Comparison of ENCODE assay signal across 8 mouse cellular contexts in genomic region chr8:124052110-124052509, GRCm38 (mm10). TPM values are rescaled to one million over a fixed set of nuclear protein-coding genes. Genes with fewer than 3 reads are reported as not detected.
DNase-seq lines count a peak whose midpoint lies in the region; ATAC-seq and TF ChIP-seq lines count a peak whose summit lies in the region.

No protein-coding gene starts in this region.

- peak; percentile 82; the same call in 1 of the 2 replicates for TF ChIP-seq CTCF in testis, adult 2 months (IDR thresholded peaks at IDR 0.05; ENCODE audit: control insufficient read depth, insufficient read depth, insufficient replicate concordance, low read depth, low read length)
- peak; percentile 91; the same call in 1 of the 2 replicates for TF ChIP-seq CTCF in spleen, adult 2 months (IDR thresholded peaks at IDR 0.05; ENCODE audit: extremely low read depth, insufficient read depth, insufficient read length, insufficient replicate concordance)

- no peaks in the 10 kb centered on the region for H3K27me3 ChIP-seq in testis, adult 2 months (ENCODE audit: control insufficient read depth, insufficient read depth, low read length)
- H3K27me3 ChIP-seq in intestine, embryonic 16.5 days (replicated peaks; ENCODE audit: control insufficient read depth, insufficient read depth, low read length) = no peaks in the 10 kb centered on the region
- H3K27me3 ChIP-seq in midbrain, embryonic 11.5 days (ENCODE audit: control insufficient read depth, insufficient read depth, low read length) = no peaks in the 10 kb centered on the region
- no peaks in the 10 kb centered on the region for H3K27me3 ChIP-seq in spleen, adult 2 months (ENCODE audit: control insufficient read depth, insufficient read depth, low read length)

- no peak overlapping the region for H3K9ac ChIP-seq in intestine, embryonic 16.5 days (ENCODE audit: low read depth, low read length)
- H3K9ac ChIP-seq in midbrain, embryonic 11.5 days (ENCODE audit: low read length) = no peak overlapping the region

- intact Hi-C loops in left cerebral cortex, postnatal 36 days (cut with DNase I) = loop anchor here (1.0 to 5.0 kb wide), 2 partner anchors 180 to 297 kb away; partner anchors contain the start of gene Galnt2

- no peak overlapping the region for H3K4me2 ChIP-seq in intestine, embryonic 16.5 days (ENCODE audit: low read depth, low read length)
- H3K4me2 ChIP-seq in midbrain, embryonic 11.5 days = no peak overlapping the region

- DNase-seq in testis, postnatal 14 days (ENCODE audit: low spot score) = no peak
- peak; percentile 78 to 86 for DNase-seq in cerebellum, postnatal 4 days (ENCODE audit: low spot score in 2 of 2)
- peak; percentile 36 for DNase-seq in gastrocnemius, postnatal 25 days
- DNase-seq in left cerebral cortex, postnatal 36 days (ENCODE audit: low spot score in 2 of 2) = peak; percentile 58 to 69
- peak; percentile 95 for DNase-seq in midbrain, embryonic 11.5 days (ENCODE audit: low spot score, missing footprints)
- peak in 1 of 2 experiments; percentile 55 for DNase-seq in spleen, adult 2 months (ENCODE audit: low read depth in 1 of 2, low spot score in 2 of 2)

- H3K9me3 ChIP-seq in intestine, embryonic 16.5 days (ENCODE audit: control insufficient read depth, low read length) = no peaks in the 10 kb centered on the region
- no peaks in the 10 kb centered on the region for H3K9me3 ChIP-seq in midbrain, embryonic 11.5 days (ENCODE audit: control insufficient read depth, low read length)

- WGBS in intestine, embryonic 16.5 days = 14% methylated on average over 3 of the region's 3 CpGs
- WGBS in midbrain, embryonic 11.5 days = 17% methylated on average over 3 of the region's 3 CpGs
- WGBS in spleen, adult 2 months = 25% methylated on average over 3 of the region's 3 CpGs

- H3K27ac ChIP-seq in testis, adult 2 months (ENCODE audit: control insufficient read depth, insufficient read depth, low read depth, low read length) = no peak overlapping the region
- no peak overlapping the region for H3K27ac ChIP-seq in intestine, embryonic 16.5 days (ENCODE audit: low read length)
- no peak overlapping the region for H3K27ac ChIP-seq in midbrain, embryonic 11.5 days (ENCODE audit: low read depth, low read length)
- H3K27ac ChIP-seq in spleen, adult 2 months (ENCODE audit: insufficient read depth, low read length) = no peak overlapping the region

- no peaks in the 10 kb centered on the region; the same call in none of the 2 replicates for H3K36me3 ChIP-seq in testis, adult 2 months (ENCODE audit: control insufficient read depth, insufficient read depth, low read length)
- no peaks in the 10 kb centered on the region for H3K36me3 ChIP-seq in intestine, embryonic 16.5 days (ENCODE audit: control insufficient read depth, insufficient read depth, low read length)
- 0 out of 2 replicates have a peak, but pooled peaks cover 8% of the 10 kb centered on the region for H3K36me3 ChIP-seq in midbrain, embryonic 11.5 days (ENCODE audit: control insufficient read depth, insufficient read depth, low read length)
- peaks cover 4% of the 10 kb centered on the region; the same call in 1 of the 2 replicates for H3K36me3 ChIP-seq in spleen, adult 2 months (ENCODE audit: control insufficient read depth, insufficient read depth, low read length)

- no peaks in the 10 kb centered on the region for H3K4me1 ChIP-seq in testis, adult 2 months (ENCODE audit: control insufficient read depth, insufficient read depth, low read length)
- H3K4me1 ChIP-seq in intestine, embryonic 16.5 days (ENCODE audit: control insufficient read depth, insufficient read depth, low read length) = no peaks in the 10 kb centered on the region
- no peaks in the 10 kb centered on the region for H3K4me1 ChIP-seq in midbrain, embryonic 11.5 days (ENCODE audit: control insufficient read depth, insufficient read depth, low read length)
- H3K4me1 ChIP-seq in spleen, adult 2 months (ENCODE audit: control insufficient read depth, insufficient read depth, insufficient read length) = no peaks in the 10 kb centered on the region; the same call in 1 of the 2 replicates

- peak; percentile 36; the same call in 1 of the 2 replicates for ATAC-seq in intestine, embryonic 16.5 days
- peak; percentile 52; the same call in 1 of the 2 replicates for ATAC-seq in midbrain, embryonic 11.5 days (ENCODE audit: low FRiP score)

- H3K4me3 ChIP-seq in testis, adult 2 months (ENCODE audit: control insufficient read depth, low read depth, low read length) = no peak overlapping the region
- no peak overlapping the region for H3K4me3 ChIP-seq in intestine, embryonic 16.5 days (ENCODE audit: low read length)
- H3K4me3 ChIP-seq in midbrain, embryonic 11.5 days (ENCODE audit: low read depth, low read length) = no peak overlapping the region
- no peak overlapping the region for H3K4me3 ChIP-seq in spleen, adult 2 months (ENCODE audit: extremely low read depth, insufficient read depth, insufficient read length)

- TF ChIP-seq POLR2A in testis, adult 2 months (IDR thresholded peaks at IDR 0.05; ENCODE audit: control insufficient read depth, low read depth, low read length) = no peak
- TF ChIP-seq POLR2A in spleen, adult 2 months (IDR thresholded peaks at IDR 0.05; ENCODE audit: low read depth, low read length) = no peak

RNA-seq across cellular contexts. Expression of gene Urb2, which starts 30.8 kb away (rescaled TPM):
- 28.0 and 33.4 TPM in 2 replicates for polyA plus RNA-seq in testis, adult 2 months (2012; rRNA removed)
- total RNA-seq in gastrocnemius, postnatal 25 days (2021) = 1 to 10 TPM; 5.2 to 7.0 TPM
- polyA plus RNA-seq in intestine, embryonic 16.5 days (2015; fragmentation: Nextera tagmentation; extraction: Ambion mirVana) = 3.9 TPM in 2 replicates
- 10 to 100 TPM; 11.2 to 11.3 TPM for total RNA-seq in left cerebral cortex, postnatal 36 days (2021)
- 6.9 and 7.1 TPM in 2 replicates for polyA plus RNA-seq in midbrain, embryonic 11.5 days (2014; fragmentation: Nextera tagmentation; extraction: Ambion mirVana)
- polyA plus RNA-seq in spleen, adult 2 months (2012; rRNA removed) = 4.0 TPM in 2 replicates

RNA-seq across cellular contexts. Expression of gene Taf5l, which starts 30.9 kb away (rescaled TPM):
- 45.3 and 47.8 TPM in 2 replicates for polyA plus RNA-seq in testis, adult 2 months (2012; rRNA removed)
- total RNA-seq in gastrocnemius, postnatal 25 days (2021) = 10 to 100 TPM; 10.5 to 11.0 TPM
- polyA plus RNA-seq in intestine, embryonic 16.5 days (2015; fragmentation: Nextera tagmentation; extraction: Ambion mirVana) = 27.8 and 32.7 TPM in 2 replicates
- total RNA-seq in left cerebral cortex, postnatal 36 days (2021) = 10 to 100 TPM; 21.7 to 22.3 TPM
- polyA plus RNA-seq in midbrain, embryonic 11.5 days (2014; fragmentation: Nextera tagmentation; extraction: Ambion mirVana) = 34.8 and 40.2 TPM in 2 replicates
- 27.3 and 34.2 TPM in 2 replicates for polyA plus RNA-seq in spleen, adult 2 months (2012; rRNA removed)
